Mouse (Mus musculus) heart, adult 2 months (tissue): ENCODE measurements around the gene Bsnd. TPM values are rescaled to one million over a fixed set of nuclear protein-coding genes. Genes with fewer than 3 reads are reported as not detected.
A peak's percentile ranks its signal among the peaks of the same experiment; 100 is the strongest.

Source experiments
- DNase-seq, 2 experiments: peaks; one replicate each; pipeline ENCODE4 v3.0.0; 2021
- H3K27ac ChIP-seq: fragments of 200-600 bp; 2 replicates; pipeline ENCODE4 v1.8.1; 2022
- H3K27me3 ChIP-seq: fragments of 200-500 bp; 2 replicates; pipeline ENCODE4 v1.6.1; 2012; ENCODE audit warnings: mild to moderate bottlenecking, low read length, inconsistent platforms, mixed read lengths; ENCODE audit not compliant: control insufficient read depth, insufficient read depth
- H3K36me3 ChIP-seq: fragments of 200-500 bp; 2 replicates; pipeline ENCODE4 v1.6.1; 2012; ENCODE audit warnings: low read length, inconsistent platforms; ENCODE audit not compliant: control insufficient read depth, insufficient read depth
- H3K4me1 ChIP-seq: fragments of 200-500 bp; 2 replicates; pipeline ENCODE4 v1.6.1; 2011; ENCODE audit warnings: low read length; ENCODE audit not compliant: control insufficient read depth, insufficient read depth
- H3K4me3 ChIP-seq: fragments of 200-600 bp; 2 replicates; pipeline ENCODE4 v1.8.1; 2022
- H3K79me2 ChIP-seq: fragments of 200-500 bp; replicated peaks from 2 replicates; pipeline ENCODE4 v1.6.1; 2012; ENCODE audit warnings: mild to moderate bottlenecking, inconsistent platforms, low read length, moderate library complexity, mixed read lengths; ENCODE audit not compliant: control insufficient read depth, insufficient read depth
- H3K9ac ChIP-seq: fragments of 200-500 bp; 2 replicates; pipeline ENCODE4 v1.6.1; 2012; ENCODE audit warnings: low read depth, mild to moderate bottlenecking, control low read depth, inconsistent platforms, low read length, mixed read lengths
- CTCF ChIP-seq: fragments of 200-600 bp; IDR thresholded peaks from 2 replicates; pipeline ENCODE4 v1.8.1; 2022; ENCODE audit warnings: antibody characterized with exemption, mild to moderate bottlenecking, moderate library complexity
- EP300 ChIP-seq: fragments of 200-500 bp; IDR thresholded peaks from 2 replicates; pipeline ENCODE4 v1.6.1; 2011; ENCODE audit warnings: low read depth, low read length, control low read depth; ENCODE audit not compliant: insufficient read depth
- POLR2A ChIP-seq: fragments of 200-500 bp; IDR thresholded peaks from 2 replicates; pipeline ENCODE4 v1.6.1; 2011; ENCODE audit warnings: mild to moderate bottlenecking, low read depth, low read length, control low read depth; ENCODE audit not compliant: insufficient read depth
- WGBS: fragments of 180-500 bp; shearing (Covaris S2); methylation state at CpG from one replicate; pipeline ENCODE4 v1.1.7; 2018; 5-methylcytosine and 5-hydroxymethylcytosine counted together
- intact Hi-C: fragments of 180-260 bp; cut with DNase I; formaldehyde crosslinking; loops from one replicate; pipeline ENCODE4 v1.15.1; 2025
- polyA plus RNA-seq: library from polyadenylated mRNA; depleted of rRNA; stranded (reverse); fragments of >200 nt; gene quantifications from 2 replicates; pipeline ENCODE4 v1.2.3, GENCODE M21; 2012
- total RNA-seq, 2 experiments: library from RNA; stranded (reverse); gene quantifications; 2 replicates each; pipeline ENCODE4 v1.2.3; 2021

The Bsnd gene
- total and polyA plus RNA-seq, 3 experiments: not detected

GRCm38 (mm10) chr4:106462016-106462415, 30.1 kb downstream of the Bsnd start:
- DNase-seq: no peak
- 73% methylated on average over 9 of the region's 9 CpGs for WGBS
- Histone ChIP-seq H3K36me3 (no peaks in the 10 kb centered on the region), H3K79me2 (no peaks in the 10 kb centered on the region), H3K4me3 (no peak overlapping the region), H3K4me1 (no peaks in the 10 kb centered on the region), H3K27ac (no peak overlapping the region), H3K27me3 (peaks cover 9% of the 10 kb centered on the region), H3K9ac (no peak overlapping the region)
- TF ChIP-seq POLR2A (no peak), CTCF (no peak), EP300 (no peak)
- intact Hi-C loops: no loop called here

GRCm38 (mm10) chr4:106454541-106454940, 37.5 kb downstream of the Bsnd start:
- no peak for TF ChIP-seq EP300
- TF ChIP-seq CTCF: no peak
- TF ChIP-seq POLR2A: no peak
- H3K27me3 ChIP-seq: no peaks in the 10 kb centered on the region
- H3K79me2 ChIP-seq: no peaks in the 10 kb centered on the region
- no peaks in the 10 kb centered on the region for H3K36me3 ChIP-seq
- no peaks in the 10 kb centered on the region for H3K4me1 ChIP-seq
- no peak overlapping the region for H3K9ac ChIP-seq
- intact Hi-C loops: no loop called here
- H3K27ac ChIP-seq: no peak overlapping the region
- WGBS: 85% methylated on average over 7 of the region's 7 CpGs
- DNase-seq: no peak
- H3K4me3 ChIP-seq: no peak overlapping the region

- Histone ChIP-seq H3K27me3 (no peaks in the 10 kb centered on the region), H3K4me3 (no peak overlapping the region), H3K27ac (no peak overlapping the region), H3K9ac (no peak overlapping the region), H3K36me3 (no peaks in the 10 kb centered on the region), H3K4me1 (no peaks in the 10 kb centered on the region), H3K79me2 (no peaks in the 10 kb centered on the region)
- 69% methylated on average over 4 of the region's 4 CpGs for WGBS
- no peak for TF ChIP-seq POLR2A
- no peak for TF ChIP-seq EP300
- no peak for TF ChIP-seq CTCF
- intact Hi-C loops: no loop called here
- DNase-seq: peak in 1 of 2 experiments; percentile 30
These were observed 38.6 kb downstream of the Bsnd start for GRCm38 (mm10) chr4:106453516-106453915.

GRCm38 (mm10) chr4:106453108-106453507, 39.0 kb downstream of the Bsnd start:
- no peak for DNase-seq
- intact Hi-C loops: no loop called here
- Histone ChIP-seq H3K27me3 (no peaks in the 10 kb centered on the region), H3K79me2 (no peaks in the 10 kb centered on the region), H3K4me3 (no peak overlapping the region), H3K27ac (no peak overlapping the region), H3K4me1 (no peaks in the 10 kb centered on the region), H3K9ac (no peak overlapping the region), H3K36me3 (no peaks in the 10 kb centered on the region)
- TF ChIP-seq CTCF (no peak), EP300 (no peak)
- 89% methylated on average over 5 of the region's 5 CpGs for WGBS

GRCm38 (mm10) chr4:106452401-106452800, 39.7 kb downstream of the Bsnd start:
- H3K27ac ChIP-seq: no peak overlapping the region
- intact Hi-C loops: no loop called here
- no peaks in the 10 kb centered on the region for H3K79me2 ChIP-seq
- no peaks in the 10 kb centered on the region for H3K36me3 ChIP-seq
- H3K4me1 ChIP-seq: no peaks in the 10 kb centered on the region
- H3K4me3 ChIP-seq: no peak overlapping the region
- no peak for DNase-seq
- H3K9ac ChIP-seq: no peak overlapping the region
- H3K27me3 ChIP-seq: no peaks in the 10 kb centered on the region
- 46% methylated on average over 7 of the region's 7 CpGs for WGBS
- TF ChIP-seq CTCF (no peak), EP300 (no peak), POLR2A (no peak)

GRCm38 (mm10) chr4:106449306-106449705, 42.8 kb downstream of the Bsnd start:
- Histone ChIP-seq H3K36me3 (no peaks in the 10 kb centered on the region), H3K9ac (no peak overlapping the region), H3K27me3 (no peaks in the 10 kb centered on the region), H3K79me2 (no peaks in the 10 kb centered on the region), H3K4me1 (no peaks in the 10 kb centered on the region), H3K4me3 (no peak overlapping the region), H3K27ac (no peak overlapping the region)
- WGBS: 69% methylated on average over 8 of the region's 8 CpGs
- no peak for DNase-seq
- no peak for TF ChIP-seq CTCF
- no peak for TF ChIP-seq POLR2A
- no peak for TF ChIP-seq EP300
- intact Hi-C loops: no loop called here

- Histone ChIP-seq H3K79me2 (no peaks in the 10 kb centered on the region), H3K9ac (no peak overlapping the region), H3K27ac (no peak overlapping the region), H3K4me3 (no peak overlapping the region), H3K4me1 (no peaks in the 10 kb centered on the region), H3K27me3 (no peaks in the 10 kb centered on the region), H3K36me3 (no peaks in the 10 kb centered on the region)
- intact Hi-C loops: no loop called here
- TF ChIP-seq POLR2A (no peak), EP300 (no peak), CTCF (no peak)
- 77% methylated on average over 6 of the region's 6 CpGs for WGBS
- DNase-seq: no peak
These were observed 48.9 kb downstream of the Bsnd start for GRCm38 (mm10) chr4:106443182-106443581.
